Mouse (Mus musculus) small intestine, adult 2 months (tissue): ENCODE results near the gene Papola.

Experiments used
- CTCF ChIP-seq: fragments of 200-500 bp; IDR thresholded peaks from 2 replicates; pipeline ENCODE4 v1.5.1; 2012; ENCODE audit warnings: low read depth, mild to moderate bottlenecking, control low read depth, inconsistent platforms, low read length, moderate library complexity, mixed read lengths; ENCODE audit not compliant: insufficient replicate concordance, insufficient read length; ENCODE audit errors: extremely low read depth
- POLR2A ChIP-seq: fragments of 200-500 bp; IDR thresholded peaks from 2 replicates; pipeline ENCODE4 v1.6.1; 2012; ENCODE audit warnings: low read depth, mild to moderate bottlenecking, control low read depth, inconsistent platforms, low read length, moderate library complexity

GRCm38 (mm10) chr12:105794896-105795295 lies 10.4 kb downstream of the Papola start:
- no peak for TF ChIP-seq CTCF
- no peak for TF ChIP-seq POLR2A
